Comparison of ENCODE assay signal across 21 mouse cellular contexts in the genomic region with DNA sequence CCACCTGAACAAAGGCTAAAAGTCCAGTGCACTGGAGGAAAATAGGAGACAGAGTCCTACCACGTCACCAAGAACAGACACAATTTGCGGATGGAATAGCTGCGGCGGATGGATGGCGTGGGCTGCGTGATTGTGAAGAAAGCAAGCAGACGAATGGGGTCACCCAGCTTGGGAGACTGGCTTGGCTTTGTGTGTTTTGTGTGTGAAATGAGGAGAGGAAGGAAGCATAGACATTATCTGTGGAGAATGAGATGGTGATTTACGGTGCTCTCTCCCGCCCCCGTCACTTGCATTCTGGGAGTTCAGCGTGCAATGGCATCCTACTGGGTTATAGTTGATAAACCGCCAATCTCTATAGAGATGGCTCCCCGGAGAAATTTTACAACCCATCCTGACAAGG.
DNase-seq lines count a peak whose midpoint lies in the region; ATAC-seq lines count a peak whose summit lies in the region.
"Had no signal": no experiment of that assay in that cellular context is flagged by ENCODE, and none has a peak within 500 bp of the region (broad histone marks: within the 10 kb centered on the region; RNA-seq: fewer than 3 reads in every experiment).

No protein-coding gene starts in this region.

- no peak for ATAC-seq in midbrain, embryonic 12.5 days (ENCODE audit: low FRiP score, low read depth)
- ATAC-seq in midbrain, embryonic 16.5 days: no peak
- ATAC-seq in hindbrain, embryonic 12.5 days (ENCODE audit: low FRiP score): peak; percentile 43; the same call in 1 of the 2 replicates
- ATAC-seq in megakaryocyte-erythroid progenitor cell, adult 5-6 weeks (replicated peaks; ENCODE audit: low FRiP score, low TSS enrichment, poor library complexity, severe bottlenecking): no peak
- ATAC-seq: forebrain, embryonic 16.5 days; lung, postnatal 0 days had no signal

- 84% methylated on average over 13 of the region's 13 CpGs for WGBS in midbrain, embryonic 12.5 days
- 76% methylated on average over 13 of the region's 13 CpGs for WGBS in midbrain, embryonic 16.5 days
- 52% methylated on average over 13 of the region's 13 CpGs for WGBS in hindbrain, embryonic 12.5 days

- no peaks in the 10 kb centered on the region for H3K36me3 ChIP-seq in midbrain, embryonic 12.5 days
- H3K36me3 ChIP-seq in midbrain, embryonic 16.5 days (ENCODE audit: control insufficient read depth, insufficient read depth, low read length): no peaks in the 10 kb centered on the region
- H3K36me3 ChIP-seq in hindbrain, embryonic 12.5 days: no peaks in the 10 kb centered on the region
- H3K36me3 ChIP-seq: embryonic facial prominence, embryonic 15.5 days; G1E; heart, embryonic 12.5 days had no signal

- H3K4me3 ChIP-seq in midbrain, embryonic 12.5 days: no peak overlapping the region
- no peak overlapping the region for H3K4me3 ChIP-seq in midbrain, embryonic 16.5 days (ENCODE audit: low read depth, low read length)
- H3K4me3 ChIP-seq in hindbrain, embryonic 12.5 days: no peak overlapping the region; the same call in 1 of the 2 replicates
- H3K4me3 ChIP-seq: embryonic facial prominence, embryonic 15.5 days; gastrocnemius, adult 2 months; heart, embryonic 12.5 days had no signal

- H3K4me1 ChIP-seq in midbrain, embryonic 12.5 days: no peaks in the 10 kb centered on the region
- no peaks in the 10 kb centered on the region for H3K4me1 ChIP-seq in midbrain, embryonic 16.5 days (ENCODE audit: control insufficient read depth, insufficient read depth, low read length)
- H3K4me1 ChIP-seq in hindbrain, embryonic 12.5 days: 0 out of 2 replicates have a peak, but pooled peaks cover 4% of the 10 kb centered on the region
- H3K4me1 ChIP-seq: embryonic facial prominence, embryonic 15.5 days; heart, embryonic 12.5 days had no signal

- no peaks in the 10 kb centered on the region for H3K27me3 ChIP-seq in midbrain, embryonic 12.5 days
- H3K27me3 ChIP-seq in midbrain, embryonic 16.5 days (ENCODE audit: control insufficient read depth, insufficient read depth, low read depth, low read length): no peaks in the 10 kb centered on the region
- H3K27me3 ChIP-seq in hindbrain, embryonic 12.5 days: peaks cover 3% of the 10 kb centered on the region; the same call in 1 of the 2 replicates
- H3K27me3 ChIP-seq: embryonic facial prominence, embryonic 15.5 days; heart, embryonic 12.5 days had no signal

- 0 out of 2 replicates have a peak overlapping the region, but pooled peaks have one; percentile 25 for H3K27ac ChIP-seq in midbrain, embryonic 12.5 days (replicated peaks)
- no peak overlapping the region for H3K27ac ChIP-seq in midbrain, embryonic 16.5 days (ENCODE audit: low read length)
- peak overlapping the region; percentile 86 for H3K27ac ChIP-seq in hindbrain, embryonic 12.5 days
- H3K27ac ChIP-seq: embryonic facial prominence, embryonic 15.5 days; gastrocnemius, adult 2 months had no signal

- H3K4me2 ChIP-seq in midbrain, embryonic 12.5 days (replicated peaks): no peak overlapping the region
- H3K4me2 ChIP-seq in midbrain, embryonic 16.5 days (ENCODE audit: low read length): no peak overlapping the region
- H3K4me2 ChIP-seq in hindbrain, embryonic 12.5 days (replicated peaks): peak overlapping the region; percentile 39
- H3K4me2 ChIP-seq: embryonic facial prominence, embryonic 15.5 days; heart, embryonic 12.5 days had no signal

- DNase-seq in mesoderm, embryonic 11.5 days (ENCODE audit: low read depth, low spot score): peak; percentile 71
- DNase-seq in layer of hippocampus, adult 11-12 months (ENCODE audit: low spot score): no peak
- DNase-seq in frontal cortex, postnatal 10 days (ENCODE audit: low spot score in 2 of 2): no peak
- no peak for DNase-seq in adrenal gland, postnatal 14 days
- DNase-seq: cerebellum, adult 2 months; cerebellum, postnatal 36 days; gastrocnemius, adult 2 months; heart, postnatal 14 days; kidney, adult 9 months; liver; retina, postnatal 1 day; right cerebral cortex, postnatal 4 days had no signal

- no peaks in the 10 kb centered on the region for H3K9me3 ChIP-seq in midbrain, embryonic 12.5 days
- H3K9me3 ChIP-seq in midbrain, embryonic 16.5 days (replicated peaks; ENCODE audit: control insufficient read depth, low read length, poor library complexity, severe bottlenecking): no peaks in the 10 kb centered on the region
- no peaks in the 10 kb centered on the region for H3K9me3 ChIP-seq in hindbrain, embryonic 12.5 days (replicated peaks)
- H3K9me3 ChIP-seq: embryonic facial prominence, embryonic 15.5 days; heart, embryonic 12.5 days had no signal

- no peak overlapping the region for H3K9ac ChIP-seq in midbrain, embryonic 12.5 days (replicated peaks)
- H3K9ac ChIP-seq in midbrain, embryonic 16.5 days (ENCODE audit: low read depth, low read length): no peak overlapping the region
- 0 out of 2 replicates have a peak overlapping the region, but pooled peaks have one; percentile 35 for H3K9ac ChIP-seq in hindbrain, embryonic 12.5 days
- H3K9ac ChIP-seq: embryonic facial prominence, embryonic 15.5 days; heart, embryonic 12.5 days had no signal
